Mouse (Mus musculus): ENCODE results near the gene Rcan1. TPM values are rescaled to one million over a fixed set of nuclear protein-coding genes. Genes with fewer than 3 reads are reported as not detected.
"Not testable (repeated sequence)": the region's sequence is repeated elsewhere in the genome, so short reads cannot be mapped to it uniquely, and the experiment has no call there.

Gene Rcan1
- total RNA-seq, 2 experiments from 2014 or later = 48.8 to 97.8 TPM

- DNase-seq (ENCODE audit: low spot score) = no peak
- intact Hi-C loops (cut with DNase I) = no loop called here
Measured at GRCm38 (mm10) chr16:92442150-92442549, 28.5 kb downstream of the Rcan1 start.

- no peak for DNase-seq (ENCODE audit: low spot score)
- intact Hi-C loops (cut with DNase I) = no loop called here
Measured at GRCm38 (mm10) chr16:92441203-92441602, 29.5 kb downstream of the Rcan1 start.

- intact Hi-C loops (cut with DNase I) = no loop called here
- DNase-seq (ENCODE audit: low spot score) = no peak
Measured at GRCm38 (mm10) chr16:92440229-92440628, 30.4 kb downstream of the Rcan1 start.

GRCm38 (mm10) chr16:92439775-92440174, 30.9 kb downstream of the Rcan1 start:
- intact Hi-C loops (cut with DNase I) = no loop called here
- DNase-seq (ENCODE audit: low spot score) = no peak

GRCm38 (mm10) chr16:92435431-92435985, 35.2 kb downstream of the Rcan1 start:
- intact Hi-C loops (cut with DNase I) = no loop called here
- DNase-seq (ENCODE audit: low spot score) = no peak

GRCm38 (mm10) chr16:92433176-92433575, 37.5 kb downstream of the Rcan1 start:
- intact Hi-C loops (cut with DNase I) = no loop called here
- DNase-seq (ENCODE audit: low spot score) = no peak

GRCm38 (mm10) chr16:92430731-92431130, 39.9 kb downstream of the Rcan1 start:
- DNase-seq (ENCODE audit: low spot score) = no peak
- intact Hi-C loops (cut with DNase I) = no loop called here

GRCm38 (mm10) chr16:92428197-92428950, 42.3 kb downstream of the Rcan1 start:
- intact Hi-C loops (cut with DNase I) = no loop called here

GRCm38 (mm10) chr16:92426708-92427107, 44.0 kb downstream of the Rcan1 start:
- no peak for DNase-seq (ENCODE audit: low spot score)
- intact Hi-C loops (cut with DNase I) = loop anchor here (2.0 kb wide), 1 partner anchor 24 kb away; no protein-coding TSS in a partner anchor

More at GRCm38 (mm10) chr16:92428197-92428950, 42.3 kb downstream of the Rcan1 start:
- DNase-seq (ENCODE audit: low spot score) = peak; percentile 33

- intact Hi-C loops (cut with DNase I) = loop anchor here (2.0 kb wide), 1 partner anchor 23 kb away; no protein-coding TSS in a partner anchor
Measured at GRCm38 (mm10) chr16:92425875-92426274, 44.8 kb downstream of the Rcan1 start.

GRCm38 (mm10) chr16:92423363-92423762, 47.3 kb downstream of the Rcan1 start:
- DNase-seq (ENCODE audit: low spot score) = no peak
- intact Hi-C loops (cut with DNase I) = no loop called here

More at GRCm38 (mm10) chr16:92425875-92426274, 44.8 kb downstream of the Rcan1 start:
- no peak for DNase-seq (ENCODE audit: low spot score)

GRCm38 (mm10) chr16:92422435-92423362, 48.0 kb downstream of the Rcan1 start:
- intact Hi-C loops (cut with DNase I) = no loop called here
- no peak for DNase-seq (ENCODE audit: low spot score)

- intact Hi-C loops (cut with DNase I) = no loop called here
- no peak for DNase-seq (ENCODE audit: low spot score)
Measured at GRCm38 (mm10) chr16:92421147-92421934, 49.3 kb downstream of the Rcan1 start.

- intact Hi-C loops (cut with DNase I) = no loop called here
- DNase-seq (ENCODE audit: low spot score) = no peak
Measured at GRCm38 (mm10) chr16:92420641-92421040, 50.0 kb downstream of the Rcan1 start.

- intact Hi-C loops (cut with DNase I) = no loop called here
- no peak for DNase-seq (ENCODE audit: low spot score)
Measured at GRCm38 (mm10) chr16:92419099-92419498, 51.6 kb downstream of the Rcan1 start.

GRCm38 (mm10) chr16:92417267-92417666, 53.4 kb downstream of the Rcan1 start:
- intact Hi-C loops (cut with DNase I) = no loop called here
- DNase-seq (ENCODE audit: low spot score) = no peak

- DNase-seq (ENCODE audit: low spot score) = no peak
- intact Hi-C loops (cut with DNase I) = no loop called here
Measured at GRCm38 (mm10) chr16:92415702-92416118, 55.0 kb downstream of the Rcan1 start.

- intact Hi-C loops (cut with DNase I) = not testable (repeated sequence)
Measured at GRCm38 (mm10) chr16:92415038-92415437, 55.6 kb downstream of the Rcan1 start.

GRCm38 (mm10) chr16:92412888-92413287, 57.8 kb downstream of the Rcan1 start:
- no peak for DNase-seq (ENCODE audit: low spot score)
- intact Hi-C loops (cut with DNase I) = no loop called here

More at GRCm38 (mm10) chr16:92415038-92415437, 55.6 kb downstream of the Rcan1 start:
- DNase-seq (ENCODE audit: low spot score) = not testable (repeated sequence)
